Mouse (Mus musculus) forebrain, embryonic 13.5 days (tissue): ENCODE measurements at regions not wholly inside any gene's neighbourhood (a gene's known extent, or its start where the extent isn't known, plus 50 kb on each side); places are given as distances from the start of the nearest gene placed in this dataset.

Source experiments
- ATAC-seq: fragments of 200-750 bp; cut with Nextera tagmentation; 2 replicates; pipeline ENCODE4 v1.8.0; 2017
- H3K27ac ChIP-seq: fragments of 300-500 bp; sonication (generic); 2 replicates; pipeline ENCODE4 v1.5.1; 2015; ENCODE audit warnings: inconsistent platforms, mild to moderate bottlenecking, moderate library complexity
- H3K27me3 ChIP-seq: fragments of 300-500 bp; sonication (generic); 2 replicates; pipeline ENCODE4 v1.6.1; 2015; ENCODE audit warnings: mild to moderate bottlenecking, inconsistent platforms
- H3K36me3 ChIP-seq: fragments of 300-500 bp; sonication (generic); 2 replicates; pipeline ENCODE4 v1.6.1; 2015; ENCODE audit warnings: mild to moderate bottlenecking, inconsistent platforms; ENCODE audit not compliant: poor library complexity, severe bottlenecking
- H3K4me1 ChIP-seq: fragments of 300-500 bp; sonication (generic); 2 replicates; pipeline ENCODE4 v1.6.1; 2015; ENCODE audit warnings: inconsistent platforms
- H3K4me2 ChIP-seq: fragments of 300-500 bp; sonication (generic); 2 replicates; pipeline ENCODE4 v1.6.1; 2015; ENCODE audit warnings: inconsistent platforms, mild to moderate bottlenecking, moderate library complexity
- H3K4me3 ChIP-seq: fragments of 300-500 bp; sonication (generic); 2 replicates; pipeline ENCODE4 v1.5.1; 2015; ENCODE audit warnings: mild to moderate bottlenecking, inconsistent platforms
- H3K9ac ChIP-seq: fragments of 300-500 bp; sonication (generic); 2 replicates; pipeline ENCODE4 v1.6.1; 2015; ENCODE audit warnings: mild to moderate bottlenecking, inconsistent platforms
- H3K9me3 ChIP-seq: fragments of 300-500 bp; sonication (generic); replicated peaks from 2 replicates; pipeline ENCODE4 v1.6.1; 2016; ENCODE audit warnings: inconsistent platforms
- WGBS: fragments of 180-500 bp; shearing (Covaris S2); methylation state at CpG from one replicate; pipeline ENCODE4 v1.1.7; 2015; 5-methylcytosine and 5-hydroxymethylcytosine counted together

DNA sequence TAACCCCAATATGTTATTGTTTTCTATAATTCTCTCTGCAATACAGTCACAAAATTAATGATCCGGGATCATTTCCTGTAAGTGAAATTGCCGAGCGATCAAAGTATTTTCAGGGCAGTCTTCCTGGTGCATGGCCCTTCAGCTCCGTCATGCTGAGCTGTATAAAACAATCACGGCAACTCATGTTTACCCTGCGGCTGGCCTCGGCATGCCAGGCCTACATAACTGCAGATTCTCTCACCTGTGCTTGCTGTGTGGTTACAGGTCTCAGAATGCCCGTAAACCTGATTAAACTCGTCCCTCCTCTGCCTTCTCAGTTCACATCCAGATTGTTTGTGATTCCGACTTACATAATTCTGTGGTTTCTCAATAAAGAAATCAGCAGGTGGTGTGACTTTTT is 181.2 kb upstream of the Lrig1 start:
- H3K27ac ChIP-seq: no peak overlapping the region
- no peak for ATAC-seq
- 82% methylated on average over 10 of the region's 10 CpGs for WGBS
- no peaks in the 10 kb centered on the region for H3K27me3 ChIP-seq
- H3K9me3 ChIP-seq: no peaks in the 10 kb centered on the region
- no peak overlapping the region for H3K4me2 ChIP-seq
- no peak overlapping the region for H3K9ac ChIP-seq
- H3K4me1 ChIP-seq: no peaks in the 10 kb centered on the region
- H3K4me3 ChIP-seq: no peak overlapping the region
- H3K36me3 ChIP-seq: no peaks in the 10 kb centered on the region

DNA sequence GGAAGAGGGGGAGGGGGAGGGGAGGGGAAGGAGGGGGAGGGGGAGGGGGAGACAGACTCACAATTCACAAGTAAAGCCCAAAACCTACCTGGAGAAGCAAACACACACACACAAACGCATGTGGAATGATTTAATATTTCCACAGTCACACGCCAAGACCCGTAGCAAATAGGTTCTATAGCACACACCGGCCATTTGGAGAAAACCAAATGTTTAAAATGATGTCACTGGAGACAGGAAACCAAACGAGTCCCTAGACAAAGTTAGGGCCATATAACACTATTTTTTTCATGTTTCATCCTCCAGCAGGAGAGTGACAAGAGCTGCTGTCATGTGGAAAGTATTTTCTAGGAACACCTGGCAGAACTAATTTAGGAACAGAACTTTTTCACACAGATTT is 175.9 kb upstream of the Lrig1 start:
- no peak for ATAC-seq
- no peaks in the 10 kb centered on the region for H3K36me3 ChIP-seq
- no peak overlapping the region for H3K4me2 ChIP-seq
- no peaks in the 10 kb centered on the region for H3K27me3 ChIP-seq
- H3K4me3 ChIP-seq: no peak overlapping the region
- no peak overlapping the region for H3K9ac ChIP-seq
- H3K4me1 ChIP-seq: no peaks in the 10 kb centered on the region
- WGBS: 80% methylated on average over 5 of the region's 5 CpGs
- H3K9me3 ChIP-seq: no peaks in the 10 kb centered on the region
- H3K27ac ChIP-seq: no peak overlapping the region

DNA sequence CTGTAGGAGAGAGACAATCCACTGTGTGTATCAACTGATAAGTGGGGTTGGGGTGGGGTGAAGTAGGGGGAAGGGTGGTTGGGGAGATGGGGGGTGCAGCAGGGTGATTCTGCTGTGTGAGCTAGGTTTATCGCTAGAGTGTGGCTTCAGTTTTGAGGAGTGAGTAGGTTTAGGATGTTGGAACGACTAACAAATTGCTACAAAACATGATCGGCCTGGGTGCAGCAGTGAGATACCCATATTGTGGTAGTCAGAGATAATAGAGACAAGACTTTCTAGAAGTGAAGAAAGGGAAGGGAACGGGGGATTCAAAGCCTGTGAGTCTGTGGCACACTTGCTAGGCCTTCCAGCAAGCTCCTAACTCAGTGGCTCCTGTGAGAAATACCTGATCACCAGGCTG is 175.1 kb upstream of the Lrig1 start:
- ATAC-seq: no peak
- Histone ChIP-seq H3K36me3 (no peaks in the 10 kb centered on the region), H3K4me1 (no peaks in the 10 kb centered on the region), H3K4me3 (no peak overlapping the region), H3K9me3 (no peaks in the 10 kb centered on the region), H3K27ac (no peak overlapping the region), H3K27me3 (no peaks in the 10 kb centered on the region), H3K4me2 (no peak overlapping the region), H3K9ac (no peak overlapping the region)
- WGBS: 93% methylated on average over 4 of the region's 4 CpGs

GRCm38 (mm10) chr6:94874415-94874814 is 174.5 kb upstream of the Lrig1 start:
- Histone ChIP-seq H3K4me2 (no peak overlapping the region), H3K4me3 (no peak overlapping the region), H3K36me3 (no peaks in the 10 kb centered on the region), H3K4me1 (no peaks in the 10 kb centered on the region), H3K27me3 (no peaks in the 10 kb centered on the region), H3K9me3 (no peaks in the 10 kb centered on the region), H3K27ac (no peak overlapping the region), H3K9ac (no peak overlapping the region)
- WGBS: 96% methylated on average over 1 of the region's 1 CpGs
- no peak for ATAC-seq

- Histone ChIP-seq H3K9me3 (no peaks in the 10 kb centered on the region), H3K4me1 (no peaks in the 10 kb centered on the region), H3K27ac (no peak overlapping the region), H3K4me2 (no peak overlapping the region), H3K9ac (no peak overlapping the region), H3K4me3 (no peak overlapping the region), H3K27me3 (no peaks in the 10 kb centered on the region), H3K36me3 (no peaks in the 10 kb centered on the region)
- WGBS: 52% methylated on average over 3 of the region's 3 CpGs
- ATAC-seq: no peak
Measured at GRCm38 (mm10) chr6:94867952-94868351, 168.0 kb upstream of the Lrig1 start.

DNA sequence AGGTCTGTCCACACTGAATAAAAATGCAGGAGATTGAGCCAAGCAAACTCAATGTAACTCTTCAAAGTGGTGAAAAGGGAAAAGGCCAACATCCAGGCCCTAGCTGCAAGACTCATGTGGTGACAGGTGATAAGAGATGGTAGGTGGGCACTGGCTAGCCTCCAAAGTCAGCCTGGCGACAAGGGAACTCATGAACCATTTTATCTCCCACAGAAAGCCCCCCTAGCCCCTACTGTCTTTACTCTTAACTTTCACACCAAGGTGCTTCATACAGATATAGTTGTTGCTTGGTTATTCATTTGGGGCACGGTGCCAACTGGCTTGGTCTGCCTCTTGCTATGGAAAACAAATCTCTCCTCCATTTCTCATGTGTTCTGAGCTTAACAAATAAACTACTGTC is 165.5 kb upstream of the Lrig1 start:
- no peak for ATAC-seq
- Histone ChIP-seq H3K9me3 (no peaks in the 10 kb centered on the region), H3K4me2 (no peak overlapping the region), H3K4me1 (no peaks in the 10 kb centered on the region), H3K9ac (no peak overlapping the region), H3K27ac (no peak overlapping the region), H3K4me3 (no peak overlapping the region), H3K27me3 (no peaks in the 10 kb centered on the region), H3K36me3 (no peaks in the 10 kb centered on the region)
- WGBS: 88% methylated on average over 2 of the region's 2 CpGs

GRCm38 (mm10) chr6:94858121-94858621 is 158.2 kb upstream of the Lrig1 start:
- Histone ChIP-seq H3K9me3 (no peaks in the 10 kb centered on the region), H3K36me3 (no peaks in the 10 kb centered on the region), H3K27me3 (no peaks in the 10 kb centered on the region), H3K4me2 (no peak overlapping the region), H3K9ac (no peak overlapping the region), H3K27ac (no peak overlapping the region), H3K4me3 (no peak overlapping the region), H3K4me1 (no peaks in the 10 kb centered on the region)
- WGBS: 84% methylated on average over 5 of the region's 5 CpGs
- ATAC-seq: no peak

GRCm38 (mm10) chr6:94850121-94850520 is 150.2 kb upstream of the Lrig1 start:
- Histone ChIP-seq H3K4me1 (no peaks in the 10 kb centered on the region), H3K27ac (no peak overlapping the region), H3K9me3 (no peaks in the 10 kb centered on the region), H3K4me3 (no peak overlapping the region), H3K27me3 (no peaks in the 10 kb centered on the region), H3K9ac (no peak overlapping the region), H3K4me2 (no peak overlapping the region), H3K36me3 (no peaks in the 10 kb centered on the region)
- 73% methylated on average over 5 of the region's 5 CpGs for WGBS
- ATAC-seq: no peak

- no peak for ATAC-seq
- Histone ChIP-seq H3K36me3 (no peaks in the 10 kb centered on the region), H3K27ac (no peak overlapping the region), H3K4me1 (no peaks in the 10 kb centered on the region), H3K9ac (no peak overlapping the region), H3K4me3 (no peak overlapping the region), H3K4me2 (no peak overlapping the region), H3K9me3 (no peaks in the 10 kb centered on the region), H3K27me3 (no peaks in the 10 kb centered on the region)
- WGBS: 76% methylated on average over 3 of the region's 3 CpGs
Measured at GRCm38 (mm10) chr6:94849533-94849932, 149.6 kb upstream of the Lrig1 start.

GRCm38 (mm10) chr6:94848437-94848836 is 148.5 kb upstream of the Lrig1 start:
- H3K4me1 ChIP-seq: no peaks in the 10 kb centered on the region
- H3K9me3 ChIP-seq: no peaks in the 10 kb centered on the region
- no peak overlapping the region for H3K4me3 ChIP-seq
- 88% methylated on average over 1 of the region's 1 CpGs for WGBS
- H3K9ac ChIP-seq: no peak overlapping the region
- no peak overlapping the region for H3K27ac ChIP-seq
- H3K27me3 ChIP-seq: no peaks in the 10 kb centered on the region
- H3K4me2 ChIP-seq: no peak overlapping the region
- H3K36me3 ChIP-seq: no peaks in the 10 kb centered on the region
- no peak for ATAC-seq

- WGBS: 63% methylated on average over 6 of the region's 6 CpGs
- no peak for ATAC-seq
- no peak overlapping the region for H3K9ac ChIP-seq
- H3K4me3 ChIP-seq: no peak overlapping the region
- no peaks in the 10 kb centered on the region for H3K4me1 ChIP-seq
- H3K36me3 ChIP-seq: no peaks in the 10 kb centered on the region
- H3K4me2 ChIP-seq: no peak overlapping the region
- no peaks in the 10 kb centered on the region for H3K9me3 ChIP-seq
- H3K27me3 ChIP-seq: no peaks in the 10 kb centered on the region
- H3K27ac ChIP-seq: no peak overlapping the region
Measured at GRCm38 (mm10) chr6:94845821-94846220, 145.9 kb upstream of the Lrig1 start.

- Histone ChIP-seq H3K9ac (no peak overlapping the region), H3K27ac (no peak overlapping the region), H3K27me3 (no peaks in the 10 kb centered on the region), H3K36me3 (no peaks in the 10 kb centered on the region), H3K4me2 (no peak overlapping the region), H3K4me1 (no peaks in the 10 kb centered on the region), H3K9me3 (no peaks in the 10 kb centered on the region), H3K4me3 (no peak overlapping the region)
- ATAC-seq: no peak
- WGBS: 84% methylated on average over 9 of the region's 9 CpGs
Measured at GRCm38 (mm10) chr6:94842856-94843255, 142.9 kb upstream of the Lrig1 start.

DNA sequence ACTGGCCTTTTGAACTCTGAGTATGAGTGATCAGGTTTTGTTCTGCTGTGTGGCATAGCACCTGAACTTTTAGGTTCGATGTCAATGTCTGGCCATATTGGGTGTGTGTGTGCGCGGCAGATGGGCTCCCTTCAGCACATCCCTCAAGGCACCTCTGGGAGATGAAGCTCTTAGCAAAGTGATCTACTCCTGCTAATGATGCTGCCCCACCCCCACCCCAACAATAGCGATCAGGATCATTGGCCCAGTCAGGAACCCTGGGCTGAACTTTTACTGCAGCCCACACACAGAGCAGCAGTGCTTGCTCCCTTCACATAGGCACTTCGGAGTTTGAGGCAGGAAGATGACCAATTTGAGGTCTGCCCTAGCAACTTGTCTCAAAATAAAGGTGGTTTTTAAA is 141.9 kb upstream of the Lrig1 start:
- H3K4me1 ChIP-seq: no peaks in the 10 kb centered on the region
- no peak overlapping the region for H3K4me2 ChIP-seq
- no peak for ATAC-seq
- WGBS: 70% methylated on average over 5 of the region's 5 CpGs
- H3K4me3 ChIP-seq: no peak overlapping the region
- H3K9ac ChIP-seq: no peak overlapping the region
- no peaks in the 10 kb centered on the region for H3K27me3 ChIP-seq
- H3K27ac ChIP-seq: no peak overlapping the region
- H3K9me3 ChIP-seq: no peaks in the 10 kb centered on the region
- no peaks in the 10 kb centered on the region for H3K36me3 ChIP-seq
